Mouse (Mus musculus) midbrain, embryonic 16.5 days (tissue): ENCODE results near the gene Gm11492. TPM values are rescaled to one million over a fixed set of nuclear protein-coding genes. Genes with fewer than 3 reads are reported as not detected.

Experiments used
- ATAC-seq: fragments of 200-750 bp; cut with Nextera tagmentation; 2 replicates; pipeline ENCODE4 v1.8.0; 2017; ENCODE audit warnings: moderate TSS enrichment
- H3K27ac ChIP-seq: fragments of 300-500 bp; sonication (generic); 2 replicates; pipeline ENCODE4 v1.5.1; 2014; ENCODE audit warnings: mild to moderate bottlenecking, low read length, mixed read lengths
- H3K27me3 ChIP-seq: fragments of 300-500 bp; sonication (generic); 2 replicates; pipeline ENCODE4 v1.6.1; 2014; ENCODE audit warnings: low read depth, low read length, mixed read lengths; ENCODE audit not compliant: control insufficient read depth, insufficient read depth
- H3K36me3 ChIP-seq: fragments of 300-500 bp; sonication (generic); 2 replicates; pipeline ENCODE4 v1.6.1; 2014; ENCODE audit warnings: mild to moderate bottlenecking, low read length, moderate library complexity, mixed read lengths; ENCODE audit not compliant: control insufficient read depth, insufficient read depth
- H3K4me1 ChIP-seq: fragments of 300-500 bp; sonication (generic); 2 replicates; pipeline ENCODE4 v1.6.1; 2014; ENCODE audit warnings: mild to moderate bottlenecking, low read length, mixed read lengths; ENCODE audit not compliant: control insufficient read depth, insufficient read depth
- H3K4me2 ChIP-seq: fragments of 300-500 bp; sonication (generic); 2 replicates; pipeline ENCODE4 v1.6.1; 2014; ENCODE audit warnings: mild to moderate bottlenecking, low read length, mixed read lengths
- H3K4me3 ChIP-seq: fragments of 300-500 bp; sonication (generic); 2 replicates; pipeline ENCODE4 v1.5.1; 2014; ENCODE audit warnings: low read depth, mild to moderate bottlenecking, low read length, moderate library complexity, mixed read lengths
- H3K9ac ChIP-seq: fragments of 300-500 bp; sonication (generic); 2 replicates; pipeline ENCODE4 v1.6.1; 2014; ENCODE audit warnings: low read depth, low read length, mixed read lengths
- H3K9me3 ChIP-seq: fragments of 300-500 bp; sonication (generic); replicated peaks from 2 replicates; pipeline ENCODE4 v1.6.1; 2014; ENCODE audit warnings: mild to moderate bottlenecking, low read length, mixed read lengths; ENCODE audit not compliant: control insufficient read depth, poor library complexity, severe bottlenecking
- WGBS: fragments of 180-500 bp; shearing (Covaris S2); extraction: QIAGEN DNeasy Blood & Tissue Kit; methylation state at CpG from one replicate; pipeline ENCODE4 v1.1.7; 2014; 5-methylcytosine and 5-hydroxymethylcytosine counted together
- polyA plus RNA-seq: library from polyadenylated mRNA; unstranded; fragments of >200 nt; fragmentation: Nextera tagmentation; extraction: Ambion mirVana; gene quantifications from 2 replicates; pipeline ENCODE4 v1.2.1, GENCODE M21; 2015

Gm11492 gene
- polyA plus RNA-seq, 1 experiment from 2014 or later: not detected

GRCm38 (mm10) chr11:87574520-87575180, 8.2 kb downstream of the Gm11492 start:
- no peak overlapping the region for H3K27ac ChIP-seq
- no peak overlapping the region for H3K4me2 ChIP-seq
- no peak for ATAC-seq
- peaks cover 12% of the 10 kb centered on the region for H3K4me1 ChIP-seq
- no peaks in the 10 kb centered on the region for H3K27me3 ChIP-seq
- H3K4me3 ChIP-seq: no peak overlapping the region
- H3K9me3 ChIP-seq: no peaks in the 10 kb centered on the region
- WGBS: 62% methylated on average over 21 of the region's 21 CpGs
- no peak overlapping the region for H3K9ac ChIP-seq
- no peaks in the 10 kb centered on the region for H3K36me3 ChIP-seq

GRCm38 (mm10) chr11:87577601-87578248, 11.3 kb downstream of the Gm11492 start:
- Histone ChIP-seq H3K4me3 (peak overlapping the region; percentile 70), H3K4me1 (peaks cover 12% of the 10 kb centered on the region), H3K9me3 (no peaks in the 10 kb centered on the region), H3K36me3 (no peaks in the 10 kb centered on the region), H3K27me3 (no peaks in the 10 kb centered on the region), H3K27ac (peak overlapping the region; percentile 67), H3K9ac (peak overlapping the region; percentile 86), H3K4me2 (peak overlapping the region; percentile 96)
- ATAC-seq: 0 out of 2 replicates have a peak, but pooled peaks have one; percentile 3
- WGBS: 5% methylated on average over 6 of the region's 6 CpGs

GRCm38 (mm10) chr11:87578249-87578962, 12.0 kb downstream of the Gm11492 start:
- no peaks in the 10 kb centered on the region for H3K27me3 ChIP-seq
- peak overlapping the region; percentile 67 for H3K27ac ChIP-seq
- no peaks in the 10 kb centered on the region for H3K9me3 ChIP-seq
- H3K36me3 ChIP-seq: no peaks in the 10 kb centered on the region
- H3K4me3 ChIP-seq: peak overlapping the region; percentile 70
- H3K4me1 ChIP-seq: peaks cover 12% of the 10 kb centered on the region
- peak; percentile 75 for ATAC-seq
- peak overlapping the region; percentile 86 for H3K9ac ChIP-seq
- peak overlapping the region; percentile 96 for H3K4me2 ChIP-seq
- under 1% methylated on average over 40 of the region's 40 CpGs for WGBS

GRCm38 (mm10) chr11:87578963-87579601, 12.6 kb downstream of the Gm11492 start:
- 16% methylated on average over 10 of the region's 10 CpGs for WGBS
- no peaks in the 10 kb centered on the region for H3K27me3 ChIP-seq

GRCm38 (mm10) chr11:87579713-87580112, 13.3 kb downstream of the Gm11492 start:
- Histone ChIP-seq H3K4me2 (no peak overlapping the region), H3K9me3 (no peaks in the 10 kb centered on the region), H3K36me3 (no peaks in the 10 kb centered on the region), H3K27ac (0 out of 2 replicates have a peak overlapping the region, but pooled peaks have one; percentile 7), H3K9ac (no peak overlapping the region), H3K27me3 (no peaks in the 10 kb centered on the region), H3K4me1 (peaks cover 12% of the 10 kb centered on the region), H3K4me3 (no peak overlapping the region)
- WGBS: 15% methylated on average over 1 of the region's 1 CpGs
- no peak for ATAC-seq

More at GRCm38 (mm10) chr11:87578963-87579601, 12.6 kb downstream of the Gm11492 start:
- ATAC-seq: peak; percentile 68
- peak overlapping the region; percentile 86 for H3K9ac ChIP-seq
- peak overlapping the region; percentile 70 for H3K4me3 ChIP-seq
- H3K4me1 ChIP-seq: peaks cover 12% of the 10 kb centered on the region
- peak overlapping the region; percentile 67 for H3K27ac ChIP-seq
- H3K36me3 ChIP-seq: no peaks in the 10 kb centered on the region
- peak overlapping the region; percentile 96 for H3K4me2 ChIP-seq
- H3K9me3 ChIP-seq: no peaks in the 10 kb centered on the region

GRCm38 (mm10) chr11:87580543-87581085, 14.2 kb downstream of the Gm11492 start:
- Histone ChIP-seq H3K27ac (no peak overlapping the region), H3K9me3 (no peaks in the 10 kb centered on the region), H3K4me2 (no peak overlapping the region), H3K4me1 (peaks cover 12% of the 10 kb centered on the region), H3K4me3 (no peak overlapping the region), H3K9ac (no peak overlapping the region), H3K27me3 (no peaks in the 10 kb centered on the region), H3K36me3 (no peaks in the 10 kb centered on the region)
- no peak for ATAC-seq
- 43% methylated on average over 9 of the region's 10 CpGs for WGBS

GRCm38 (mm10) chr11:87581161-87581865, 14.9 kb downstream of the Gm11492 start:
- Histone ChIP-seq H3K9me3 (no peaks in the 10 kb centered on the region), H3K9ac (no peak overlapping the region), H3K4me1 (peaks cover 12% of the 10 kb centered on the region), H3K4me2 (no peak overlapping the region), H3K4me3 (no peak overlapping the region), H3K27ac (no peak overlapping the region), H3K27me3 (no peaks in the 10 kb centered on the region), H3K36me3 (no peaks in the 10 kb centered on the region)
- ATAC-seq: no peak
- 90% methylated on average over 12 of the region's 12 CpGs for WGBS
